Mouse (Mus musculus): ENCODE measurements around the gene Kif5c.

GRCm38 (mm10) chr2:49755054-49755453, 136.0 kb downstream of the Kif5c start:
- TF ChIP-seq CTCF (IDR thresholded peaks at IDR 0.05; ENCODE audit: control insufficient read depth, insufficient read depth, insufficient read length) (no peak), MAX (IDR thresholded peaks at IDR 0.05) (no peak), MYOD1 (IDR thresholded peaks at IDR 0.05; ENCODE audit: control insufficient read depth, insufficient read length, low read depth) (no peak), CEBPB (IDR thresholded peaks at IDR 0.05; ENCODE audit: low read depth) (no peak), USF1 (IDR thresholded peaks at IDR 0.05; ENCODE audit: low read depth) (no peak)

Measured in C2C12 (cell line).